Mouse (Mus musculus): ENCODE results near the gene Fcer1g.
A peak's percentile ranks its signal among the peaks of the same experiment; 100 is the strongest.

Gene Fcer1g

DNA sequence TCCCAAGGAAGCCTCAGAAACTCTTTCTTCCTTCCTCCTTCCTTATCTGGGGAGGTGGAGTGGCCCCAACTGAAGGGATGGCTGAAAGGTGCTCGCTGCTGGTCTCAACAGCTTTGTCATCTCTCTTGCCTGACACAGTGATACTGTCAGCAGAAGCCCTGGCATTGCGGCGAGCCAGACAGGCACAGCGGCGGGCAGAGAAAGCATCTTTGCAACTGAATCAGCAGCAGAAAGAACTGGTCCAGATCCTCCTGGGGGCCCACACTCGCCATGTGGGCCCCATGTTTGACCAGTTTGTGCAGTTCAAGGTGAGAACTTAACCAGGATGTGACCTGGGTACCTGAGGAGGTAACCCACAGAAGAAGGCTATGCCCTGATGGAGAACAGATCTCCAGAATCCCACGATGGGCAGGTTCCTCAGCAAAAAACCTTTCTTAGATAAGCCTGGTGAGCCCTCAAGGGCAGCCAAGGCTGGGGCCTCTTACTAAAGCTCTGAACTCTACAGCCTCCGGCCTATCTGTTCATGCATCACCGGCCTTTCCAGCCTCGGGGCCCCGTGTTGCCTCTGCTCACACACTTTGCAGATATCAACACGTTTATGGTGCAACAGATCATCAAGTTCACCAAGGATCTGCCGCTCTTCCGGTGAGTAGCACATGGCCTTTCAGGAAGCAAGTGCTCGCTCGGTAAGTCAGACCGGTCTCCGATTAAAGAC is 17.8 kb downstream of the Fcer1g start:
- no peak for DNase-seq (ENCODE audit: low spot score)

DNA sequence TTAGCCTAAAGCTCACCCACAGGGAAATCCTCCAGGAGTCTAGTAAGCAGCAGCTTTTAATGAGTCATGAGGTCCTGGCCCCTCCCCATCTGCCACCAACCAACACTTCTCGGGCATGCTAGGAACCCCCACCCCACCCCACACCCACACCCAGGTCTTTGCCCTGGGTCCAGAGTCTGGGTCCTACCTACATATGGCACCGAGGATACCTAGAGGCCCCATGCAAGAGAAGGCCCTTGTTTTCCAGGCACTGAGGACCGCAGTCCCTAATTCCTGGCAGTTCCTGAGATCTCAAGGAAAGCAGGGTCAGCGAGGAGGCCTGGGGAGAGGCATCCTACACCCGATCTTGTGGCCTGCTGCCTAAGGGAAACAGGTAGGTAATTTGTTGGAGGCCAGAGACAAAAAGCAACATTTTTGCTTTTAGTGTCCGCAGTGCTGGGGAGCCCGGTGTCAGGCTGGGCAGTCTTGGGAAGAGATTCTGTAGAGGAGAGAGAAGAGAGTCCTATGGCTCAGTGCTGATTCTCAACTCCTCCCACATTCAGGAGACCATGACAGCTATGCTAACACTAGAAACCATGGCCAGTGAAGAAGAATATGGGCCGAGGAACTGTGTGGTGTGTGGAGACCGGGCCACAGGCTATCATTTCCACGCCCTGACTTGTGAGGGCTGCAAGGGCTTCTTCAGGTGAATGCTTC is 20.2 kb downstream of the Fcer1g start, which contains the start of gene Nr1i3:
Gene Nr1i3, plus strand, starts transcription at position 170 of the 696 bp plus-strand sequence.
- no peak for DNase-seq (ENCODE audit: low spot score)

DNA sequence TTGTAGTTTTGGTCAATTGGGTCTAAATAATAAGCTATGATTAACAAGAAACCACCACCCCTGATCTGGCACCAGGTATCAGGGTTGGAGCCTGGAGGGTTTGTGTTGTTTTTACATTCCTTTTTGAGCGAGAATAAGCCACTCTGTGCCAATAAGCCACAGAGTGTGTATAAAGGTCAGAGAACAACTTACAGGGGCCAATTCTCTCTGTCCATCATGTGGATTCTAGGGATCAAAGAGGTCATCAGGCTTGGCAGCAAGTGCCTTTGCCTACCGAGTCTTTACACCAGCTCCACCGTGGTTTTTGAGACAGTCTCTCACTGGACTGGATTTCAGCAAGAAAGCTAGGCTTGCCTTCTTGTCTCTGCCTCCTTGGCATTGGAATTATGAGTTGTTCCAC is 21.3 kb downstream of the Fcer1g start:
- no peak for DNase-seq (ENCODE audit: low spot score)

DNA sequence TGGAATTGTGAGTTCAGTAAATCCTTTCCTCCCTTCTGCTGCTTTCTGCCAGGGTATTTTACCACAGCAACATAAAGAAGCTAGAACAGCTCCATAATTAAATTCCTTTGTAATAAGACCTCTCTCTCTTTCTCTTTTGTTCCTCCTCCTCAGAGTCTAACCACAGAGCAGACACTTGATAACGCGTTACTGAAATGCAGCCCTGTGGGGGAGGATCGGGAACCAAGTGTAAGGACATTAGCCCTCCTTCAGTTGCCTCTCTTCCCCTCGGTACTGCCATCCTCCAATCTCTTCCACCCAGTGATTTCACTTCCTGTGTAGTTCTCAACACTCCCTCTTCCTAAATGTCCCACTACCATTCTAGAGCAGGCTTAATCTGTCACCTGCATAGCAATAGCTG is 24.8 kb downstream of the Fcer1g start:
- DNase-seq (ENCODE audit: low spot score) = no peak

DNA sequence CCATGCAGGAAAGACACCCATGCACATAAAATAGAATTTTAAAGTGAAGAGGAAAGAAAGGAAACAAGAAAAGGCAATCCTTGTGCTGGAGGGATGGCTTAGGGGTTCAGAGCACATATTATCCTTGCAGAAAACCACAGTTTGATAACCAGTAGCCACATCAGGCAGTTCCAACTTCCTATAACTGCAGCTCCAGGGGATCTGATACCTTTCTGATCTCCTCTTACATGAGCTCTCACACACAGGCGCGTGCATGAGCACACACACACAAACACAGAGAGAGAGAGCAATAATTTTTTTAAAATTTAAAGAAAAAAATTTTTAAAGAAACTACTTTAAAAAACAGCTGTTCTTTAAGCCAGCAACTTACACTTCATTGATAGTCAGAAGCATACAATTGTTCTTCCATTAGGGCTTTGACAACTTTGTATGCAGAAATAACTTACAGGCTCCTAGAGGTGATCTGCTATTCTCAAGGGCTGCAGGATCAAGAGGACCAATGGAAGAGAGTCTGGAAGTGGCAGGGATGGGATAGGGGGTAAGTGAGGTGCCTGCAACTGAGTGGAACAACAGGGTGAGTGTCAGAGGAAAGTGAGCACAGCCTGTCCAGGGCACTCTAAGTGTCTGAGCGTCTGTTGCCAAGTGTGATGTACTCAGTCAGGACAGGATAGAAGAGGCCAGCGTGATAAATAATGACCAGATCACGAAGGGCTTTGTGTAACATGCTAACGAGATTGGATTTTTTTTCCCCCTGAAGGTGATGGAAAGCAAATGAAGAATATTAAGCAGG is 28.3 kb downstream of the Fcer1g start:
- no peak for DNase-seq (ENCODE audit: low spot score)

DNA sequence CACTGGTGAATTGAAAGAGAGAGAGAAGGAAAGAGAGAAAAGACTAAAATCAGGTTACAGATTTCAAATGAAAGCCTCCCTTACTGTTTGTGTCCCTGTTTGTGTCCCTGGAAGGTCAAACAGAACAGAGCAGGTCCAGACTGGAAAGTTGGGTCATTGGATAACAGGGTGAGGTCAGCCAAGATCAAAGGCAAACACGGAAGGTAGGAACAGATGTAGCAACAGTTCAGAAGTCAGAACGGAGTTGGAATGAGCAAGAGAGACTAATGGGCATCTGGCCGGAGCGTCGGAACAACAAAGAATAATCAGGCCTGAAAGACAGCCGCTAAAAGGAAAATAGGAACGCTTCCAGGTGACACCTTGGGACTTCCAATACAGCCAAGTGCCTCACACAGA is 29.9 kb downstream of the Fcer1g start:
- DNase-seq (ENCODE audit: low spot score) = no peak

DNA sequence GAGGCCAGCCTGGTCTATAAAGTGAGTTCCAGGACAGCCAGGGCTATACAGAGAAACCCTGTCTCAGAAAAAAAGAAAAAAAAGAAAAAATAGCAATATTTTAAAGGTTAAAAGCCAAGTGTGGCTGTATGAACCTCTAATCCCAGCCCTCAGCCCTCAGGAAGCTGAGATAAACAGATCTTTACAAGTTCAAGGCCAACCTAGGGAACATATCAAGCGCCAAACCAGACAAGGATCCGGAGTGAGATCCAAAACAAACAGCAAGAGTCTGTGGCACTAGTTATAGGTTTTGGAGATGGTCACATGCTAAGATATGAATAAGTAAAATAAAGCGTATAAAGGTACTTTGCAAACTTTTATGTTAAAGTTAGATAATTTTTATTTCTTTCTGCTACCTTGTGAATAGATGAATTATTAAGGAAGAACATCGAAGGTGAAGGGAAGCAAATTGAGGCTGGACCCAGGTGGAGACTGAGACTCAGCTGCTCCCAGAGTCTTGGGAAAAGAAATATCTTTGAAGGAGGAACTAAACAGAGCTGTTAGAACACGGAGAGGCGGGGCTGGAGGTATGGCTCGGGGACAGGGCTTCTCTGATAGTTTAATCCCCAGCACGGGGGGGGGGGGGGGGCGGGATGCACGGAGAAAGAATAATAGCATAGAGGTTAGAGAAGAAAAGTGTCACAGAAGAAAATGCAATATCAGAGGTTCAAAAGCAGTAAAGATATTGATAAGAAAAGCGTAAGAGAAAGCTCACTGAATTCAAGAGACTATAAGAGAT is 30.5 kb downstream of the Fcer1g start:
- DNase-seq (ENCODE audit: low spot score) = no peak

DNA sequence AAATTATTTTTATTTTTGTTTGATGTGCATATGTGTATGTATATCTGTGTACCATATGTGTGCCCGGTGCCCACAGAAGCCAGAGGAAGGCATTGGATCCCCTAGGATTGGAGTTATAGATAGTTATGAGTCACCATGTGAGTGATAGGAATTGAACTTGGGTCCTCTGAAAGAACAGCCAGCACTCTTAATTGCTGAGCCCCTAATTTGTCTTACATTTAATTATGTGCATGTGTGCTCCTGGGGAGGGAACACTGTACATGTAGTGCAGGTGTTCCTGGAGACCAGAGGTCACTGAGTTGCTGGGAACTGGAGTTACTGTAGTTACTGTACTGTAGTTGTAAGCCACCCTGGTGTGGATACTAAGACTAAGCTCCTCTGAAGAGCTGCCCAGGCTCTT is 33.4 kb downstream of the Fcer1g start:
- no peak for DNase-seq (ENCODE audit: low spot score)

DNA sequence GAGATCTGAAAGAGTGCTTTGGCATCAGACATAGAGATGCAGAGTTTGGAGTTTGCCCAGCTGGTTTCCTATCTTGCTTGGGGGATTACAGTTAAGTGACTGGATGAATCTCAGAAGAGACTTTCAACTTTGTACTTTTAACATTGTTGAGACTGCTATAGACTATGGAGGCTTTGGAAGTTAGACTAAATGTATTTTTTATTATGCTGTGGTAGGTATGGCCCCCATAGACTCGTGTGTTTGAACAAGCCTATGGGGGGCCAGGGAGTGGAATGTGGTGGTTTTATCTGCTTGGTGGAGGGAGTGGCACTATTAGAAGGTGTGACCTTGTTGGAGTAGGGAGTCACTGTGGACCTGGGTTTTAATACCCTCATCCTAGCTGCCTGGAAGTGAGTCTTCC is 34.6 kb downstream of the Fcer1g start:
- no peak for DNase-seq (ENCODE audit: low spot score)

DNA sequence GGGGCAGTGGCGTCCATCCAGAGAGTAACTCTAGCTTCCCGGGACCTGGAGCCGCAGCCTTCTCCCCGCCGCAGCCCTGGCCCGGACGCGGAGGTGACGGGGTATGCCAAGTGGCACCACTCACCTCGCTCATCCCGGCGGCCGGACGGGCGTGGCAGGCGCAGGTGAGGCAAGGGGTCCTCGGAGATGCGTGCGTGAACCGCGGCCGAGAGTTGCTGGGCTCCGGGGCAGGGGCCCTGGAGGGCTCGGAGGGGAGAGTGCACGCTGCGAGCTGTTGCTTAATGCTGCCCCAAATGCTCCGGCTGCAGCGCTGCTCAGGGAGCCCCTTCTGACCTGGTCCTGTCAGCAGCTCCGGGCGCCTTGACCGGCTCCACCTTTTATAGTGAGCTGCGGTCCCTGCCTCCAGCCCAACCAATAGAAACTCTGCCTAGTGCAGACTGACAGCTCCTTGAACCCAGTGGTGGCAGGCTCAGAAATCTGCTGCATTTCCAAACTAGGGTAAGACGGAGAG is 38.2 kb downstream of the Fcer1g start, which contains the start of gene Pcp4l1:
Gene Pcp4l1, minus strand, starts transcription at position 382 of the 511 bp plus-strand sequence.
- peak; percentile 53 for DNase-seq (ENCODE audit: low spot score)

DNA sequence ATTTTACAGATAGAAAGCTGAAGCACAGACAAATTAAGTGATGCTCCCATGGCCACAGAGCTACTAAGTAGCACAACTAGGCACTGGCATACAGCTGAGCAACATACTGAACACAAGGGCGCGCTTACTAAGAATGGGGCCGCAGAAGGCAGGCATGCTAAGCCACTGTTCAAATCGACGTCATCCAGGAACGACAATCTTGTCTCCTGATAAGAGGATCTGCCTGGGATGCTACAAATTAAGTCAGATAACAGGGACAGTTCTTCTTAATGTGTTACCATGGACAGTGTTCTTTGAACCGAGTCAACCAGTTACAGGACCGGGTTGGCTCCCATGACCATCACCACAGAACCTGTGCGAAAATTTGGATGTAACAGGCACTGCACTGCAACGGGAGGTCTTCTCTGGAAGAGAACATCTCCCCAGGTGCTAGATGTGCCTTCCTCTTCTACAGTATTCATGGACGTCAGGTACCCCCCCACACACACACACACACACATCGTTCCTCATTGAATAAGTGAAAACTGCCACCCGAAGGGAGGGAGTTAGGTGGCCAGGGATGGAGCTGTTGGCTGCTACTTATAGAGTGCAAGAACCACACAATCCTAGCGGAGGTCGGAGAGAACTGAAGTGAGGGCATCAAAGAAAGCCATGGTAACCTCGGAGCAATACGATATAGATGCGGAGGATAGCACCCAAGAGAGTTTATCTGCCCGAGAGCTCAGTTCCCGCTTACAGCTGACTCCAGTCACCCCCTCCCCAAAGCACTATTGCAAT is 38.9 kb downstream of the Fcer1g start:
- DNase-seq (ENCODE audit: low spot score) = no peak

DNA sequence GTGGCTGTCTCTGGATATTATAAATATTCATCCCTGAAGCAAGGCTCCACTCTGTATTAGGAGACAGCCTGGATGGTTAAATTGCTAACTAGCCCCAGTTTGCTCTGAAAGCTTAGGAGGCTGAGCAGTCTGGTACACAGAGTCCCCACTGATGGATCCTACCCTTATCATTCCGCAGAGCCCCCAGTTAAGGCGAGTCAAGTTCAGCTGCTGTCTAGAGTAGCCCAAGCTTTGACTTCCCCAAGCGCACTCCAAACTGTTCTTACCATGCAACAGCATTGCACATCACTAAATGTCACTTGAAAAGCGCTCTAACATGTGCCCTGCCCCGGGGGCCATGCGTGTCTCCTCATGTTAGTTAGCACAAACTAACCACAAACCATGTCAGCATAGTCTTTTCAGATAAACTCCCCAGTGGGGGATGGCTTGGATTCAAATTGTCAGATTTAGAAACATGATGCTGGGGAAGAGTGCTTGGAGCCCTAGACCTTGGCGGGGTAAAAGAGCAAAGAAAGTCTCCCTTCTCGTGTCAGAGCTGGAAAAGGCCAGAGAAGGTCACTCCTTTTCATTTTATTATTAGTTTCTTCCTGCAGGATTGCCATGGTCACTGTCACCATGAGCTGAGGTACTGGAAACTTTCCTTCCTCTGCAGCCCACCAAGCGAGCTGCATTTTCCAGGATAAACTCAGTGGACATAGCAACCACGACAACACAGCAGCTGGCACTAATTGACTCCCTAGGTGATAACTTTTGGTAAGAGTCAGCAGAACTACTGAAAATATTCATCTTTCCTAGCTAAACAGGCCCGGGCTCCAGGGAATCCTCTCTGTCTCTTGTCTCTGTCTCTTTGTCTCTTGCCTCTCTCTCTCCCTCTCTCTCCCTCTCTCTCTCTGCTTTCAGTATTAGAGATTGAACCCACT is 40.0 kb downstream of the Fcer1g start:
- no peak for DNase-seq (ENCODE audit: low spot score)

DNA sequence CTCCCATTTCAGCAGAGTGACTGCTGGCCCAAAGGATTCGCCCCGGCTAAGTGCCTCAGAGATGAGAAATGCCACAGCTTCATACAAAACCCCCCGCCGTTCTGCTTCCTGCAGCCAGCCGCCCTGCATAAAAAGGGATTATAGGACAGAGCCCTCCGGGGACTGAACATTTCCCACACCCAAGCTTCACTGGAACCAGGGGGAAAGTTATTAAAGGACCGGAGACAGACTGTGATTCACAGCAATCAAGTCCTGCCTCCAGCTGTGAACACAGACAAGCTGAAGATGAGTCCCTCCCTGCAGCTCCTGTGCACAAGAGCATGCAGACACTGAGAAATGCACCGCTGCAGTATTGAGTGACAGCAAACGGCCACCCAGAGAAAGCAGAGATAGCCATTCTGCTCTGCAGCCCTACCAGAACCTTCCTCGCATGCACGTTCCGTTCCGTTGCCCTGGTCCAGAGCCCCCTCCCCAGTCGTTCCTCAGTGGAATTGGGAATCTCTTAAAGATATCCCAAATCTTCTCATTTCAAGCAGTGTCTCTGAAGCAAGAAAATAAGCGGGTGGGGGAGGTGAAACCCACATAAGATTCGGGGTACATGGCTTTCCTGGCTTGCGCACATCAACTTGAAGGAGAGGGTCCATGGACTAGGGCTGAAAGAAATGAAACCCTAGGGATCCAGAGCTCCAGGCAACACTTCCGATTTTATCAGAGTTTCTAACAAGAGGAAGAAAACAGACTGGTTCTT is 40.9 kb downstream of the Fcer1g start:
- no peak for DNase-seq (ENCODE audit: low spot score)

DNA sequence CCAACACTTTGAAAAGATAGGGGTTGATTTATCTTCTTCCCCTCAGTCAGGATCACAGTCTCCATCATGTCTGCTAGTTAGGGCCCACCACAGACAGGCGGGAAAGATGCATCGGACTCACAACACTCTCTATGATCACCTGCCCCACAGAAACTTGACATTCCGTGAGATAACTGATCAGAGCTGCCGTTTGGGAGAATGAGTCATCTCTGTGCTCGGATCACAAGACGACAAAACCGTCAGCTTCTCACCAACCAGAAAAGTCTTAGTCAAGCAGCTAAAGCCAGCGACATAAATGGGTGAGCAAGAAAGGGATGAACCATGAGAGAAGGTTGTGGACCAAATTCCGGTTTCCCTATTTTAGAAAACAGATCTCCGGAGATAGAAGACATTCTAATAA is 41.9 kb downstream of the Fcer1g start:
- DNase-seq (ENCODE audit: low spot score) = no peak

DNA sequence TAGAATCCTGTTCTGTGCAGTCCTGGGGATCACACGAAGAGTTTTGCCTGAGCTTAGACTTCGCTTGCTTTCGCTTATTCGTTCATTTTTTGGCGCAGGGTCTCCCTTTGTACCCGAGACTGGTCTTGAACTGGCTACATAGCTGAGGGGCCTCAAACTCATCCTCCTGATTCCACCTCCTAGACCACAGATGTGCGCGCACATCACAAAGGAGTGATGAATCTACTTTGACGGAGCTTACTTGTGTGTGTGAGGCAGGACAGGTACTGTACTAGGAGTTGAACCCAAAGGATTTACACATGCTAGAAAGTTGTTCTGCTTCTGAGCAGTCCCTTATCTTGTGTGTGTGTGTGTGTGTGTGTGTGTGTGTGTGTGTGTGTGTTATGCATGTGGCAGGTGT is 43.3 kb downstream of the Fcer1g start:
- DNase-seq (ENCODE audit: low spot score) = no peak

DNA sequence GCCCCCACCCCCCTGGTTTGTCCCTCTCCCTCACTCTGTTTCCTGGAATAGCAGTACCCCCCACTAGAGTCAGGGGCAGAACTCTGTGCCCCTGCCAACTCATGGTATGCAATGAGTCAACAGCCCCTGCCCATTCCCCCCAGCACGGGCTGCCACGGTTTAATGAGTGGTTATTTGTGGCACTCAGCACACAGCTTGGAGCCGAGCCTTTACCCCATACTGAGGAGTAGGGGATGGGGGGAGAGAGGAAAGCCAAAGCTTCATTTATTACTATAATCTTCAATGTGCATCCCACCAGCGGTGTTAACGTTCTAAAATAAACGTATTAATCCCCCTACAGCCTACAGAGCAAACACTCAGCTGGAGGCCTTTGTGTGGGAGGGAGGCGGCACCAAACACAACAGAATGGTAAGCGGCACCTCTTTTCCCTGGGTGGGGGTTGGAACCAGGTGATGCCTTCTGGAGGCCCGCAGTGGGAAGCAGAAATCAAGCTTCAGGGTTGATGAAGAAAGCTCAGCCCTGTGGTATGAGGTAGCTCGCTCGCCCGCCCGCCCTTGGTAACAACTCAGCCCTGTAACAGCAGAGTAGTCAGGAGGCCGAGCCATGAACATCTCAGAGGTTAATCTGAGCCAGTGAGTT is 44.6 kb downstream of the Fcer1g start:
- no peak for DNase-seq (ENCODE audit: low spot score)

DNA sequence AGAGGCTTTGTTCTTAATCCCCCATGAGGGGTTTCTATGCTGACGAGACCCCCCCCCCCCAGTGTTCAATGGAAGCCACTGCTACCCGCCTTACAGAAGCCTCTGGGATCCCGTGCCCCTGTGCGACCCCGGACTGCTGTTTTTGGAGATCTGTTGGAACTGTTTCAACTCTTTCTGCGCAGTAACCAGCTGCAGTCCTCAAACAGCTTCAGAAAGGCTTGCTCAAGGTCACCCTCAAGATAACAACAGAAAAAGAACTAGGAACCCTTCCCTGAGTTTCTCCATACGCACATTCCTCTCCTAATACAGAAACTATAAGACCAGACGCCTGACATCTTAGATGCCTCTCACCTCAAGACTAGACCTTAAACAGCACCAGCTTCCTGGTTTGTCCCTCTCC is 45.1 kb downstream of the Fcer1g start:
- DNase-seq (ENCODE audit: low spot score) = no peak

DNA sequence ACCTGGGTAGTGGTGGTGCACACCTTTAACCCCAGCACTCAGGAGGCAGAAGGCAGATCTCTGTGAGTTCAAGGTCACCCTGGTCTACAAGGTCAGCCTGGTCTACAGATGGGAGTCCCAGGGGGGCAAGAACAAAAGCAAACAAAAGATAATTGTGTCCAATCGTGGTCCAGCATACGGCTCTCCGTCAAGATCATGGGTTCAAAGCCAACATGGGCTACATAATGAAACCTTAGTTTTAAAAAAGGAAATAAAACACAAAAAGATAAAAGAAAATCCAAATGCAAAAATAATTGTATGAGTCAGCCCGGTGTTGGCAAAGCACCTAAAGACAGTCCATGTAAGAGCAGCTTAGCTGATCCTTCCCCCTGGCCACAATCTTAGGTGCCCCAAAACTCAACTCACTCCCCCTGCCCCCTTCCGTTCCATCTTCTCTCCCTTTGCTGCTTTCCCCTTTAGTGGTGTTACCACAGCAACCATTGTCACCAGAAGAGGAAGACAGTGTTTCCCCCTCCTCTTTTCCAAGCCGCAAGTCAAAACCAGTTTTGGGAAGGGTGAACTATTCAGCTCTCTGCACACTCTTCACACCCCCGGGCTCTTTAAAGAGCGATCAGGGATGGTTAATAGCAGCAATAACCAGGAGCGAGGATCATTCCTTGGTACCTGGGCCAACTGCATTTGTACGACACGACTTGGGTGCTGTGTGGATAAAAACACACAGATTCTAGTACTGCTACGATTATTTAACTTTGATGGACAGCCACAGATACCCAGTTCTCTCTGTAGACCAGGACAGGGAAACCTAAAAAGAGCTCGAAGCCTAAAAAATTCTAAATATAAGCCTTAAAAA is 46.1 kb downstream of the Fcer1g start:
- no peak for DNase-seq (ENCODE audit: low spot score)
